Mouse (Mus musculus) kidney, postnatal 4 days (tissue): ENCODE results near the gene Ufsp2.

Experiments used
- DNase-seq, 2 experiments: peaks; one replicate each; pipeline ENCODE4 v3.0.0; 2021; ENCODE audit warnings: mixed read lengths in 2 of 2

The Ufsp2 gene

GRCm38 (mm10) chr8:45975126-45975836 lies at the start of gene Ufsp2, which contains the start of gene 1700029J07Rik:
TSS of gene Ufsp2 (plus strand) at chr8:45975528.
TSS of gene 1700029J07Rik (minus strand) at chr8:45975252.
- DNase-seq, result peak; percentile 99

DNA sequence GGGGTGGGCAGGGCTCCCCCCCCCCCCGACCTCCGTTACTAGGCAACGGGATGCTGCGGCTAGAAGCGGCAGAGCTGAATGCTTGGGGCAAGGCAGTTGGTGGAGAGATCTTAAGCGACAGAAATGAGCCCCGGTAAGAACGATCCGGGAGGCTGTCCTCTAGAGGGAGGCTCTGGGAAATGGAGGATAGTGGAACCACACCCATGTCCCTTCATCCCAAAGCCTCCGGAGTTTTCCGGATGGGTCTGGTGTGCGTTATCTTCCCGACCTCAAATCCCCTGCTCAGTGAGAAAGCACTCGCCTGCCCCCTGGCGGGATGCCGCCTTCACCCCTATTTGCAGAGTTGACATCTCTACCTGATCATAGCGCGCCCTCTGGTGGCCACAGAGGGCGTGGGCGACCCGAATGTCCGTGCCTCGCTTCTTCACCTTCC lies 40.7 kb upstream of the Ufsp2 start, which contains the start of gene Ccdc110:
Gene Ccdc110 (plus strand): TSS at position 38 of the 433 bp plus-strand sequence.
- peak; percentile 98 to 99 for DNase-seq

GRCm38 (mm10) chr8:45936986-45937385 lies 38.3 kb upstream of the Ufsp2 start:
- DNase-seq, result no peak

GRCm38 (mm10) chr8:45946283-45946682 lies 29.0 kb upstream of the Ufsp2 start:
- no peak for DNase-seq

DNA sequence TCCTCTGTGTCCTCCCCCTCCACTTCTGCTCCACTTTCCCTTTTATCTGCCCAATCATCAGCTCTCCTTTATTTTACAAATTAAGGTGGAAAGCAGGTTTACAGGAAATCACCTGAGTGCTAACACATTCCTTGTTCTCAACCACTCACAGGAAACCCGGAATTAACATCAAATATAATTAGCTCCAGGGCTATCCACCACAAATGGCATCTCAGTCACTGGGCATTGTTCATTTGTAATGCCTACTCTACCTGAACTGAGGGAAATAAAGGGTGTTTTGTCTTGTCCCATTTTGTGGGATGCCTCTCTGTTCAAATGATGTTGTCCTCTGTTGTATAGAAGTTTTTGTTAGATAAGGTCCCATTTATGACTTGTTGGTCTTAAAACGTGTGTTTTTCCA lies 24.7 kb upstream of the Ufsp2 start:
- DNase-seq, result no peak

DNA sequence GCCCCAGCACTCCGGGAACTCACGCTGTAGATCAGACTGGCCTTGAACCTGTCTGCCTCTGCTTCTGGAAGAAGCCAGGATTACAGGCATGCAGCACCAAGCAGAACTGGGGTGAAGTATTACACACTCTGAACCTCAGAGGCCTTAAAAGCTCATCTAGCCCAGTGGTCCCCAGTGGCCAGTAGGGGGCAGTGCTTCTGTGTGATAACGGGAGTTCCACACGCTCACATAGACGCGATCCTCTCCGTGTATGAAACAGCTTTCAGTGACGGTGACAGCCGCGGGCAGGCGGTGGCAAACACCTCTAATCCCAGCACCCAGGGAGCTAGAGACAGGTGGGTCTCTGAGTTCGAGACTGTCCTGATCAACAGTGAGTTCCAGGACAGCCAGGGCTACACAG lies 4.4 kb upstream of the Ufsp2 start:
- DNase-seq, result peak in 1 of 2 experiments; percentile 8

- DNase-seq, result no peak
Observed at GRCm38 (mm10) chr8:45973988-45974505, 1.3 kb upstream of the Ufsp2 start.

GRCm38 (mm10) chr8:45975837-45976468 lies 625 bp downstream of the Ufsp2 start:
- no peak for DNase-seq

- DNase-seq, result no peak
Observed at GRCm38 (mm10) chr8:45986665-45987064, 11.3 kb downstream of the Ufsp2 start.

GRCm38 (mm10) chr8:45988189-45988588 lies 12.9 kb downstream of the Ufsp2 start:
- DNase-seq, result no peak

- DNase-seq, result no peak
Observed at GRCm38 (mm10) chr8:45990631-45991310, 15.4 kb downstream of the Ufsp2 start.

GRCm38 (mm10) chr8:45994111-45994510 lies 18.8 kb downstream of the Ufsp2 start:
- peak in 1 of 2 experiments; percentile 27 for DNase-seq

- no peak for DNase-seq
Observed at GRCm38 (mm10) chr8:45995576-45995975, 20.2 kb downstream of the Ufsp2 start.

- peak in 1 of 2 experiments; percentile 19 for DNase-seq
Observed at GRCm38 (mm10) chr8:45998228-45998627, 22.9 kb downstream of the Ufsp2 start.

DNA sequence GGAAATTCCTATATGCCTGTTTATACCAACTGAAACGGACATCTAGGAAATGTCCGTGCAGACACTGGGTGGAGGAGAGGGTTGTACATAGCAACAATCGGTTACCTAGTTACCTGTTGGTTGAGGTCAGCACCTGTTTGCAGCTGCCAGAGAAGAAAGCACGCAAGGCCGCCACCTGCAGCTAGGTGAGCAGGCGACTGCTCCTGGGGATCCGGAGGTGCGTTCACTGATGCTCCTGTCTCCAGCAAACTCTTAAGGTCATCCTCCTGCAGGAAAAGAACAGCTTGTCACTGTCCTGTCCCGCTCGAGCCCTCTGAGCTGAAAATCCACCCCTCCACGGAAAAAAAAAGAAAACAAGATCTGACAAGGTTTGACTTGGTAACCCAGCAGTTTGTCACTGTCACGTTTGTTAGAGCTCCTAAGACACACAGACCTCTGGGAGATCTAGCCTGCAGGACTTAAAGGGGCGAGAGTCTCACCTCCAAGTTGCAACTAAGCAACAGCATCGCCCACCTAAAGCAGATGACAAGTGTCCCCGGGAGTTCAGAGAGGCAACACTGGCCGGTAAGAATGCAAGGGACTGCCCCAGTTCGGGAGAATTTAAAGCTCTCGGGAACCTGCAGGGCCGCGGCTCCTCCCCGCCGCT lies 23.9 kb downstream of the Ufsp2 start, which contains the start of gene Lrp2bp:
Gene Lrp2bp (plus strand): TSS at position 166 of the 646 bp plus-strand sequence.
- DNase-seq, result peak; percentile 44 to 62

GRCm38 (mm10) chr8:45999784-46000705 lies 24.7 kb downstream of the Ufsp2 start:
- peak; percentile 99 for DNase-seq

DNA sequence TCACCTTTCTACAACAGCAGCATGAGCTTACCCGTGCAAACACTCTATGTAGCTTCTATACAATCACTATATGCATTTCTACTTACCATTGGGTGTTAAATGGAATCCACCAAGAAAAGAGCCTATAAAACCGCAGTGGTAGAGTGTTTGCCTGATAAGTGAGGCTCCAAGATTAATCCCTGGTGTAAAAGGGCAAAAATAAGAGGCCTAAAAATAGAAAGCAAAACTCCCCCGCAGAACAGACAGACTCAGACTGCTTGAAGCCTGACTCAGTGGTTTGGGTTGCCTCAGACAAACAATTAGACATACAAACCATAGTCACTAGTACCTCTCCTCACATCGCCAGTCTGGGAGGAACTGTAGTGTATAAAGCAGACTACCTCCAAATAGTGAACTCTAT lies 30.3 kb downstream of the Ufsp2 start, which contains the start of gene Ankrd37:
Gene Ankrd37 (minus strand): TSS at position 112 of the 400 bp plus-strand sequence.
- DNase-seq, result no peak

DNA sequence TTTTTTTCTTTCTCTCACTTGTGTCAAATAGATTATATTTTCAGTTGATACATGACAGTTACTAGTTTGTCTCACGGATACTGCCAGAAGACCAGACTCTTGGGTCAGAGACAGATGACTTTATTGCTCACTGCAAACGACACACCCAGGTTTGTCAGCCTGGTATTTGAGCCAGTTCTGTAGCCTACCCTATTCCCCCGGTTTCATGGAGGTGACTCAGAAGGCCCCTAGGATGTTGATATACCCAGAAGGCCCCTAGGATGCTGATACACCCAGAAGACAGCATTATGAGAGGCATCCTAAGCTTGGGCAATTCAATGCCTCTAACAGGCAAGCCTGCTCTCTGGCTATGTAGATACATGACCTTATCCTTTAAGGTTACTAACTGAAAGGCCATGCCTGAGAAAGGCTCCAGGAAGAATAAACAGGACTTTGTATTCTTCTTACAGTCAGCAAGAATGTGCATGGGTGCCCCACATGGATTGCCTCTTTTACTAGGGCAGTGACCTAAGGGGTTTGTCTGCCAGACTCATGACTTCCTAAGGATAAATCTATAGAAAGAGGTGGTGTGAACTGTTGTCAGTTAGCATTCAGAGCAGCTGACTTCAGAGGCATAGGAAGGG lies 31.8 kb downstream of the Ufsp2 start:
- DNase-seq, result no peak

DNA sequence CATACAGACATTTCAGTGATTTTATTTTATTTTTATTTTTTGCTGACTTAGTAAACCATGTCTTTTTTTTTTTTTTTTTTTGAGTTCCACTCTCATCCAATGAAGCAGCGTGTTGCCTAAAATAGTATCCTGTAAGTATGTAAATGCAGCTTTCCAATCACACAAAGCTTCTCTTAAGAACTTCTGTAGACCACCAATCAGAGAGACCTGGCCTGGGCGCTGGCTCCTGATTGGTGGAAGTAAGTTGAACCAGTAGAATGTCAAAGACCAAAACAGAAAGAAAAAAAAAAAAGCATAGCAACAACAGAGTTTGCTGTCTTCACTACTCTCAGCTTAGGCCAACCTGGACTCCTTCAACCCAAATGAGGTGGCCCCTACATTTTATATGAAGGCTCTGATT lies 35.0 kb downstream of the Ufsp2 start:
- peak; percentile 22 to 52 for DNase-seq

DNA sequence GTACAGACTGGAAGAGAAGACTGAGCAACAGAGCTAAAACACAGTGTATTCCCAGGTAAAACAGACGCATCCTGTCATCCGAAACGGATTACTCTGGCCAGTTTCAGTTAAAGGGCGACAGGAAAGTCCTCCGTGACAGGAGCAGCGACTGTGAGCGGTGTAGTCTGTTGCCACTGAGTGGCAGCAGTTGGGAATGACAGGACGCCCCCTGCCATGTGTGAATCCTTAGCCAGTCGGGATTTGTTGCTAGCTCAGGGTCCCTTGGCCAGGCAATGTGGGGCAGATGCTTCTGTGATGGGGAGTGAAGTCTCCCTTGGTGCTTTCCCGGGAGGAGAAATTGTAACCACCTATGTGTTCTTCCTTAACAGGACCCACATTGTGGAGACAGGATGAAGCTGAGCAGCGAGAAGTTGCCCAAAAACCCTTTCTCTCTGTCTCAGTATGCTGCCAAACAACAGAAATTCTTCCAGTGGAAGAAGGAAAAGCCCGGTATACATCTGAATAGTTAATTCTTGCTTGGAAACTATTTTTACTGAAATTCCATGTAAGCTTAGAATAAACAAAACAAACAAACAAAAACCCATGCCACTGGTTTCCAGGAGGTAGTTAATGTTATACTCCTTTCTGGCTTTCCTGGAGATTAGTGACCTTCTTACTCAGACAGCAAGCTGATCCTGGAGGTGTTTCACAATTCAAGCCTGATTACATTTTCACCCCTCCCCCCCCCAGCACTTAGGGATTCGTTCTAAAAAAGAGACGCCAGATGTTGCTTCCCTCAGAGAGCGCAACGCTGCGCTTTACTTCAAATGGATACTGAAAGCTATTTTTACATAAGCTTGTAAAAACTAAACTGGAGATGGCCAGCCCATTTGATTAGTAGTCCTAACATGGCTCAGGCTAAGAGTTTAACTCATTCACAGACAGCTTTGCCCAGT lies 35.7 kb downstream of the Ufsp2 start:
- DNase-seq, result peak; percentile 44 to 59
